Mouse (Mus musculus) intestine, postnatal 0 days (tissue): ENCODE results near the gene Gnrhr. TPM values are rescaled to one million over a fixed set of nuclear protein-coding genes. Genes with fewer than 3 reads are reported as not detected.

Experiments used
- ATAC-seq: fragments of 200-750 bp; cut with Nextera tagmentation; 2 replicates; pipeline ENCODE4 v1.8.0; 2017; ENCODE audit warnings: mild to moderate bottlenecking, moderate TSS enrichment, moderate library complexity
- H3K27ac ChIP-seq: fragments of 300-500 bp; sonication (generic); 2 replicates; pipeline ENCODE4 v1.5.1; 2014; ENCODE audit warnings: mild to moderate bottlenecking, low read depth, low read length, moderate library complexity
- H3K27me3 ChIP-seq: fragments of 300-500 bp; sonication (generic); replicated peaks from 2 replicates; pipeline ENCODE4 v1.6.1; 2014; ENCODE audit warnings: low read length, mixed read lengths; ENCODE audit not compliant: control insufficient read depth, insufficient read depth
- H3K36me3 ChIP-seq: fragments of 300-500 bp; sonication (generic); 2 replicates; pipeline ENCODE4 v1.6.1; 2014; ENCODE audit warnings: mild to moderate bottlenecking, moderate library complexity; ENCODE audit not compliant: control insufficient read depth, insufficient read depth
- H3K4me1 ChIP-seq: fragments of 300-500 bp; sonication (generic); replicated peaks from 2 replicates; pipeline ENCODE4 v1.6.1; 2014; ENCODE audit warnings: antibody characterized with exemption, low read length, mixed read lengths; ENCODE audit not compliant: control insufficient read depth, insufficient read depth
- H3K4me2 ChIP-seq: fragments of 300-500 bp; sonication (generic); replicated peaks from 2 replicates; pipeline ENCODE4 v1.6.1; 2014; ENCODE audit warnings: low read depth, mild to moderate bottlenecking, moderate library complexity
- H3K4me3 ChIP-seq: fragments of 300-500 bp; sonication (generic); 2 replicates; pipeline ENCODE4 v1.5.1; 2014; ENCODE audit warnings: low read depth, low read length
- H3K9ac ChIP-seq: fragments of 300-500 bp; sonication (generic); 2 replicates; pipeline ENCODE4 v1.6.1; 2014; ENCODE audit warnings: mild to moderate bottlenecking, low read depth, low read length
- H3K9me3 ChIP-seq: fragments of 300-500 bp; sonication (generic); 2 replicates; pipeline ENCODE4 v1.6.1; 2016; ENCODE audit warnings: mixed run types; ENCODE audit not compliant: control insufficient read depth
- CTCF ChIP-seq: sonication (generic); IDR thresholded peaks from 2 replicates; pipeline ENCODE4 v1.5.1; 2016; ENCODE audit warnings: low read depth, mild to moderate bottlenecking, control low read depth, antibody characterized with exemption, moderate library complexity
- WGBS: fragments of 180-500 bp; shearing (Covaris S2); extraction: QIAGEN DNeasy Blood & Tissue Kit; methylation state at CpG from one replicate; pipeline ENCODE4 v1.1.7; 2014; 5-methylcytosine and 5-hydroxymethylcytosine counted together
- polyA plus RNA-seq: library from polyadenylated mRNA; unstranded; fragments of >200 nt; fragmentation: Nextera tagmentation; extraction: Ambion mirVana; gene quantifications from 2 replicates; pipeline ENCODE4 v1.2.1, GENCODE M21; 2015

The Gnrhr gene
- not detected in 2 replicates for polyA plus RNA-seq

DNA sequence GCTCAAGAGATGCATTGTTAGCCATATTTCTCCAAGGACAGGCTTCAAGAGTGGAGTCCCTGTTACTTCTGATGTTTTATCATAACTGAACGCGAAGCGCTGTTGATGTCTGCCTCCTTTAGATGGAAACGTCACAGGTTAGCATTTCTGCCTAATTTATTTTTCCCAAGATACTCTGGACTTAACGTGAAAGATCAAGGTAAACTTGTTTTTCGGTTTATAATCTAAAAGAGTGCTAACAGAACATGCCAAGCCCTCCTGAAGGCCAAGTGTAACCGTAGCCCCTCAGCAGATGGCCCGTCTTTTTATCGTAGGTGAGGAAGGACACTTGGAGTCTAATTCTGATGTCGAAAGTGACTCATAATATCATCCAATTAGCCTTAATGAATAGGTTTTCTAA, at the start of gene Gnrhr:
TSS of gene Gnrhr (minus strand) at position 101 of the 400 bp plus-strand sequence.
- no peaks in the 10 kb centered on the region for H3K27me3 ChIP-seq
- TF ChIP-seq CTCF, result no peak
- 91% methylated on average over 10 of the region's 10 CpGs for WGBS

GRCm38 (mm10) chr5:86246559-86246958, 48.9 kb upstream of the Gnrhr start:
- Histone ChIP-seq H3K36me3 (no peaks in the 10 kb centered on the region), H3K9ac (no peak overlapping the region), H3K4me3 (no peak overlapping the region), H3K9me3 (no peaks in the 10 kb centered on the region), H3K4me1 (no peaks in the 10 kb centered on the region), H3K27me3 (no peaks in the 10 kb centered on the region), H3K4me2 (no peak overlapping the region), H3K27ac (no peak overlapping the region)
- no peak for TF ChIP-seq CTCF
- no peak for ATAC-seq
- 91% methylated on average over 11 of the region's 11 CpGs for WGBS

More for the DNA sequence above, at the start of gene Gnrhr:
- Histone ChIP-seq H3K4me3 (no peak within 1 kb of the TSS), H3K27ac (no peak within 1 kb of the TSS), H3K9me3 (no peaks in the 10 kb centered on the region), H3K4me2 (no peak within 1 kb of the TSS), H3K9ac (no peak within 1 kb of the TSS), H3K36me3 (no peaks in the 10 kb centered on the region), H3K4me1 (no peaks in the 10 kb centered on the region)
- no peak for ATAC-seq

GRCm38 (mm10) chr5:86244880-86245279, 47.2 kb upstream of the Gnrhr start:
- WGBS, result 63% methylated on average over 1 of the region's 1 CpGs
- no peaks in the 10 kb centered on the region for H3K9me3 ChIP-seq
- H3K27me3 ChIP-seq, result no peaks in the 10 kb centered on the region
- no peak for TF ChIP-seq CTCF
- no peak overlapping the region for H3K27ac ChIP-seq
- ATAC-seq, result no peak
- H3K36me3 ChIP-seq, result no peaks in the 10 kb centered on the region
- no peak overlapping the region for H3K4me2 ChIP-seq
- H3K4me3 ChIP-seq, result no peak overlapping the region
- H3K4me1 ChIP-seq, result no peaks in the 10 kb centered on the region
- no peak overlapping the region for H3K9ac ChIP-seq

DNA sequence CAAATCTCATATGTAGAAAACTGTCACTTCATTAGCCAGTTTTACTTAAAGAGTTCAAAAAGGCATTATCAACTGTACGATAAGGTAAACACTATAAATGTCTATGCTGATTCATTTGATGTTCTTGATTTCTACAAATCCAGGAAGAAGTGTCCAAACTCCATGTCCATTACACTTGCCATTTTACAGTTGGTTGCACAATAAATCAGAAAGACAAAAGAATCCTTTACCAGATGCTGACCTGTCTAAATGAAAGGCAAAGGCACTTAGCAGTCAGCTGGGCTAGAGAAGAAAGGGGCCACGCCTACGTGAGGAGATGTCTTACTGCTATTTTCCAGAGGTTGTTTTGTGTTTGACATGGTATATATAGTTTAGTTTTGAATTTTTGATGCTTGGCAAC, 46.6 kb upstream of the Gnrhr start:
- H3K9ac ChIP-seq, result no peak overlapping the region
- ATAC-seq, result no peak
- no peaks in the 10 kb centered on the region for H3K27me3 ChIP-seq
- no peaks in the 10 kb centered on the region for H3K9me3 ChIP-seq
- 75% methylated on average over 3 of the region's 3 CpGs for WGBS
- no peaks in the 10 kb centered on the region for H3K36me3 ChIP-seq
- no peak overlapping the region for H3K4me2 ChIP-seq
- H3K4me3 ChIP-seq, result no peak overlapping the region
- TF ChIP-seq CTCF, result no peak
- H3K27ac ChIP-seq, result no peak overlapping the region
- no peaks in the 10 kb centered on the region for H3K4me1 ChIP-seq

- H3K36me3 ChIP-seq, result no peaks in the 10 kb centered on the region
- H3K4me3 ChIP-seq, result no peak overlapping the region
- no peak for ATAC-seq
- no peaks in the 10 kb centered on the region for H3K27me3 ChIP-seq
- H3K27ac ChIP-seq, result no peak overlapping the region
- H3K9me3 ChIP-seq, result no peaks in the 10 kb centered on the region
- H3K4me2 ChIP-seq, result no peak overlapping the region
- TF ChIP-seq CTCF, result no peak
- H3K4me1 ChIP-seq, result no peaks in the 10 kb centered on the region
- WGBS, result 69% methylated on average over 5 of the region's 5 CpGs
- no peak overlapping the region for H3K9ac ChIP-seq
Observed at GRCm38 (mm10) chr5:86227156-86227853, 29.6 kb upstream of the Gnrhr start.

DNA sequence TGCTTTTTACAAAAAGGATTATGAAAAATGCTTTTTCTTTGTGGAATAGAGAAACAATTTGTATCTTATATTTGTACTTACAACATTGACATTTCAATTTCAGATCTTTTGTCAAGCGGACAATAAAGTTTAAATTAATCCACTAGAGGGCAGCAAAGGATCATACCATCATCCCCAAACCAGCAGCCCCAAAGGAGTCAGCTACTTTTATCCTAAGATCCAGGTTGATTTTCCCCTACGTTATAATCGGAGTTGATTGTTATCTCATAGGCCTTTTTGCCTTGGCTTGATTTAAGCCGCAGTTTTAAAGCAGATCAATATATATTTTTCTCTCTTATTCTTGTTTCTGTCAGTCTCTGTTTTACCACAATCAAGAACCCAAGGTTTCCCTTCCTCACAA, 6.3 kb downstream of the Gnrhr start:
- Histone ChIP-seq H3K9ac (no peak overlapping the region), H3K4me2 (no peak overlapping the region), H3K4me3 (no peak overlapping the region), H3K4me1 (no peaks in the 10 kb centered on the region), H3K27me3 (no peaks in the 10 kb centered on the region), H3K27ac (no peak overlapping the region), H3K36me3 (no peaks in the 10 kb centered on the region), H3K9me3 (no peaks in the 10 kb centered on the region)
- WGBS, result 13% methylated on average over 4 of the region's 4 CpGs
- TF ChIP-seq CTCF, result peak; percentile 80
- ATAC-seq, result no peak

- Histone ChIP-seq H3K27ac (no peak overlapping the region), H3K27me3 (no peaks in the 10 kb centered on the region), H3K9me3 (no peaks in the 10 kb centered on the region), H3K4me1 (no peaks in the 10 kb centered on the region), H3K4me3 (no peak overlapping the region), H3K36me3 (no peaks in the 10 kb centered on the region), H3K9ac (no peak overlapping the region), H3K4me2 (no peak overlapping the region)
- TF ChIP-seq CTCF, result peak; percentile 73
- 27% methylated on average over 5 of the region's 5 CpGs for WGBS
- no peak for ATAC-seq
Observed at GRCm38 (mm10) chr5:86190770-86191169, 6.9 kb downstream of the Gnrhr start.
